Mouse (Mus musculus): ENCODE results near the gene Khdc3. TPM values are rescaled to one million over a fixed set of nuclear protein-coding genes. Genes with fewer than 3 reads are reported as not detected.

Khdc3 gene
- polyA plus RNA-seq (2012; rRNA removed; ENCODE audit: low replicate concordance) = 0.09 and 0.49 TPM in 2 replicates

DNA sequence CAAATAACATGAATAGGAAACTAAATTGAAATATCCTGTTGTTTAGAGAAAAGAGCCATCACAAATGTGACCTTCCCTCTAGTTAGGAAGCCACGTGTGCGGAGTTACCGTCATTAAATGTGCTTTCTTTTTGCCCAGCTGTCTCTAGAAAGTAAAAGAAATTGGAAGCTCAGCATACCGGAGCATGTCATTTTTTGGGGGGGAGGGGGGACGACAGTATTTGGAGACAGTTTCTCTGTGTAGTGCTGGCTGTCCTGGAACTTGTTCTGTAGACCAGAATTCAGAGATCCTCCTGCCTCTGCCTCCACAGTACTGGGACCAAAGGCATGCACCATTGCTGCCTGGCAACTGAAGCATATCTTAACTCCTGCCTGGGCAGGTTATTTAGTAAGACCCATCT, at the start of gene Khdc3:
Gene Khdc3 (plus strand): TSS at position 301 of the 400 bp plus-strand sequence.

DNA sequence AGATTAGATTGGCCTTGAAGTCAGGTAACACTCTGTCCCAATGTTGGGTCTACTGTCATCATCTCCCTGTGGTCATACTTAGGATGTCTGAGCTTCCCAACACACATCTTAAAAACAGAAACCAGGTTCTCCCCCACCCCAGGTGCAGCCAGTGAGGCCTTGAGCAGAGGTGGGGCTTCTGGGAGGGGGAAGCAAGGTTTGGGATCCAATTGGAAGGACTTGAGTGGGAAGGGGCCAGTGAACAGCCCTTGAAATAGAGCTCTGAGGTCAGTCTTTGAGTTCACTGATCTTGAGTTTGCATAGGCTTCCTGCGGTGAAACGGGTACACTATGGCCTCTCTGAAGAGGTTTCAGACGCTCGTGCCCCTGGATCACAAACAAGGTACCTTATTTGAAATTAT, 545 bp downstream of the Khdc3 start, which contains the start of gene Gm20509:
Gene Gm20509 (plus strand): TSS at position 290 of the 400 bp plus-strand sequence.

DNA sequence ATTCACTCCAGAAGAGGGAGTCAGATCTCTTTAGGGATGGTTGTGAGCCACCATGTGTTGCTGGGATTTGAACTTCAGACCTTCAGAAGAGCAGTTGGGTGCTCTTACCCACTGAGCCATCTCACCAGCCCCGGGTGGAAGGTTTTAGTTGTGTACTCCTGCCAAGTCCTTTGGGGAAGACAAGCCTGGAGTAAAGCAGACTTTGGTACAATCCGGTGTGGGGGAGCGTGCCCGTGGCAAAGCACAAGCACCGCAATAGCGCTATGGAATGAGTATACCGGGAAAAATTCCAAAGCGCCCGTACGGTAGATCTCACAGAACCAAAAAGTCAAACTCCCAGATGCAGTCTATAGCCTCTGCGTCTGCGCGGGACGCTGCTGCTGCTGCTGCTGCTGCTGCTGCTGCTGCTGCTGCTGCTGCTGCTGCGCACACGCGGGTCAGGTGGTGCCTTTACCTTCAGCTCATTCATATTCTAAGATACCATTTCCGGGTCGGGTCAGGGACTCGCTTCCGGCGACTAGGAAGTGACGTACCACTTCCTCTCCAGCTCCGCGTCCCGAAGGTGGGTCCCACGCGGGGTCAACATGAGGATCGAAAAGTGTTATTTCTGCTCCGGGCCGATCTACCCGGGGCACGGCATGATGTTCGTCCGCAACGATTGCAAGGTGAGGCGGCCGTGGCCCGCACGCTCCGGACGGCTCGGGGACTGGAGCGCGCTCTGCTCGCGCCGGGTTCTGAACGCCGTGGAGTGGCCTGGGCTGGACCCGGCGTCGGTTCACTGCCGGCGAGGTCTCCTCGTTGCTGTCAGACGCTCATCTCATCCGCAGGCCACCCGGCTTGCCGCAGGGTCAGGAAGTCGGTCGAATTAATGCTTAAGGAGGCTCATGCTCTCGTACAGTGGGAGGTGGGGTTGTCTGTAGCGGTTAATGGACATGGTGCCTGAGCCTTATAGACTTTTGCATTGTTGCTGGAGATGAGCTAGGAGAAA, 11.6 kb downstream of the Khdc3 start, which contains the start of gene Rsl24d1:
Gene Rsl24d1 (plus strand): TSS at position 508 of the 988 bp plus-strand sequence.

Other genes starting within 250 kb of the Khdc3 start
- gene Pygo1, start 176.2 kb upstream of the Khdc3 start, polyA plus RNA-seq (2012; rRNA removed; ENCODE audit: low replicate concordance) = 0.93 and 2.5 TPM in 2 replicates
- 0.23 and 0.52 TPM in 2 replicates for gene Dyx1c1, start 143.1 kb upstream of the Khdc3 start, polyA plus RNA-seq (2012; rRNA removed; ENCODE audit: low replicate concordance)
- not detected in 2 replicates for gene Gm44503, start 143.0 kb upstream of the Khdc3 start, polyA plus RNA-seq (2012; rRNA removed; ENCODE audit: low replicate concordance)
- 7.3 and 12.4 TPM in 2 replicates for gene Ccpg1os, start 116.5 kb upstream of the Khdc3 start, polyA plus RNA-seq (2012; rRNA removed; ENCODE audit: low replicate concordance)
- 6.8 and 10.5 TPM in 2 replicates for gene Ccpg1, start 116.4 kb upstream of the Khdc3 start, polyA plus RNA-seq (2012; rRNA removed; ENCODE audit: low replicate concordance)
- gene Pigb, start 61.5 kb upstream of the Khdc3 start, polyA plus RNA-seq (2012; rRNA removed; ENCODE audit: low replicate concordance) = 6.4 and 13.4 TPM in 2 replicates
- 3.2 and 3.7 TPM in 2 replicates for gene Rab27a, start 57.0 kb upstream of the Khdc3 start, polyA plus RNA-seq (2012; rRNA removed; ENCODE audit: low replicate concordance)
- gene Gm20509, start 634 bp downstream of the Khdc3 start, polyA plus RNA-seq (2012; rRNA removed; ENCODE audit: low replicate concordance) = not detected in 2 replicates
- gene Rsl24d1, start 11.6 kb downstream of the Khdc3 start, polyA plus RNA-seq (2012; rRNA removed; ENCODE audit: low replicate concordance) = 8.2 and 22.9 TPM in 2 replicates